Mouse (Mus musculus) forebrain, embryonic 16.5 days (tissue): ENCODE results near the gene Ctnnd2. TPM values are rescaled to one million over a fixed set of nuclear protein-coding genes. Genes with fewer than 3 reads are reported as not detected.

Experiments used
- ATAC-seq: fragments of 200-750 bp; cut with Nextera tagmentation; 2 replicates; pipeline ENCODE4 v1.8.0; 2017; ENCODE audit warnings: mild to moderate bottlenecking, moderate library complexity
- H3K27ac ChIP-seq: fragments of 300-500 bp; sonication (generic); 2 replicates; pipeline ENCODE4 v1.5.1; 2014; ENCODE audit warnings: low read length, control low read depth
- H3K27me3 ChIP-seq: fragments of 300-500 bp; sonication (generic); replicated peaks from 2 replicates; pipeline ENCODE4 v1.6.1; 2014; ENCODE audit warnings: low read length; ENCODE audit not compliant: control insufficient read depth, insufficient read depth
- H3K36me3 ChIP-seq: fragments of 300-500 bp; sonication (generic); 2 replicates; pipeline ENCODE4 v1.6.1; 2014; ENCODE audit not compliant: control insufficient read depth, insufficient read depth
- H3K4me1 ChIP-seq: fragments of 300-500 bp; sonication (generic); replicated peaks from 2 replicates; pipeline ENCODE4 v1.6.1; 2014; ENCODE audit warnings: low read length; ENCODE audit not compliant: control insufficient read depth, insufficient read depth
- H3K4me2 ChIP-seq: fragments of 300-500 bp; sonication (generic); 2 replicates; pipeline ENCODE4 v1.6.1; 2014; ENCODE audit warnings: mild to moderate bottlenecking, low read length, control low read depth
- H3K4me3 ChIP-seq: fragments of 300-500 bp; sonication (generic); replicated peaks from 2 replicates; pipeline ENCODE4 v1.5.1; 2014; ENCODE audit warnings: mild to moderate bottlenecking, low read length, control low read depth
- H3K9ac ChIP-seq: fragments of 300-500 bp; sonication (generic); replicated peaks from 2 replicates; pipeline ENCODE4 v1.6.1; 2014; ENCODE audit warnings: low read depth, low read length, control low read depth
- H3K9me3 ChIP-seq: fragments of 300-500 bp; sonication (generic); 2 replicates; pipeline ENCODE4 v1.6.1; 2016; ENCODE audit warnings: low read length; ENCODE audit not compliant: control insufficient read depth
- WGBS: fragments of 180-500 bp; shearing (Covaris S2); extraction: QIAGEN DNeasy Blood & Tissue Kit; methylation state at CpG from one replicate; pipeline ENCODE4 v1.1.7; 2014; 5-methylcytosine and 5-hydroxymethylcytosine counted together
- polyA plus RNA-seq: library from polyadenylated mRNA; unstranded; fragments of >200 nt; fragmentation: Nextera tagmentation; extraction: Ambion mirVana; gene quantifications from 2 replicates; pipeline ENCODE4 v1.2.1, GENCODE M21; 2015

Ctnnd2 gene
- polyA plus RNA-seq, 1 experiment from 2014 or later = 82.7 TPM

DNA sequence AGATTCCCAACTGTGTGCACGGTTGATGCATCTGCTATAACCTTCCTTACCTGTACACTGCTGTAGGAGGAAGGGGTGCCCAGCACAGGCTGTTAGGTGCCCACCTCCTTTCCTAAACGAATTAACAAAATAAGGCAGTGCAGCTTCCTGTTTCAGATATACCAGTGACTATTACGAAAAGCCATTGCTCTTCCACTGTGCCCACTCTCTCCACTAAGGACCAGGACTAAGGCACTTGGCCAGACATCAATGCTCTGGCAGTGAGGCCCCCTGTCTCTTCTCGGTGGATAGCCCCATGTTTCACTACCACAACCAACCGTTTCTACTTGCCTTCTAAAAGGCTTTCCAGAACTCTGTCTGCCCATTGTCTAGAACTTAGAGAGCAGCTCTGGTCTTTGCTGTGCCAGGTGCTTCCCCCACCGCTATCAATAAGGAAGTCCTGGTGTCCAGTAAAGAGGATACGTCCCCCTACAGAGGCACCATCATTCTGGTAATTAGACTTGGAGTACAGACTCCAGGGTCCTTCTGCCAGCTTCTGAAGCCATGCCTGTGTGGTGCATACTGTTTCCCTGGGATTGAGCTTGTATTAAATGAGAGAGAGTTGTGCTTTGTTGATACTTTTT is 459.8 kb downstream of the Ctnnd2 start:
- H3K4me3 ChIP-seq = no peak overlapping the region
- H3K36me3 ChIP-seq = no peaks in the 10 kb centered on the region
- no peak overlapping the region for H3K27ac ChIP-seq
- WGBS = 66% methylated on average over 7 of the region's 7 CpGs
- no peak for ATAC-seq
- H3K27me3 ChIP-seq = no peaks in the 10 kb centered on the region
- no peak overlapping the region for H3K9ac ChIP-seq
- no peaks in the 10 kb centered on the region for H3K9me3 ChIP-seq
- H3K4me1 ChIP-seq = peaks cover 12% of the 10 kb centered on the region
- H3K4me2 ChIP-seq = no peak overlapping the region

DNA sequence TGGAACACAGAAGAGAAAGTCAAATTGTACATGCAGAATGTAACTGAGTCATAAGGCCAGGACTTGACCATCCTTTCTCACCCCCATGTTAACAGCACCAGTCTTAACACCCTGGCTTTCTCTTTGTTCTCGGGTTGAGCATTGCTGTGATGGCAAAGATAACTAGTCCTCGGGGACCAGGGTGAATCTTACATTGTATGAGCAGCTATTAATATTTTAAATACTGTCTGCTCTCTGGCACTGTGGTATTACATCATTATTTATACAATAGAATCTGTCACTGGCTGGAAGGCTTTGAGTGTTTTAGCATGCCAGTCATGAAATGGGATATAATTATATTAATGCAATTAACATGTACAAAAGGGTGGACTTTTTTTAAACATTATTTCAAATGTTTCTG is 461.5 kb downstream of the Ctnnd2 start:
- Histone ChIP-seq H3K4me3 (no peak overlapping the region), H3K9me3 (no peaks in the 10 kb centered on the region), H3K4me2 (no peak overlapping the region), H3K4me1 (peaks cover 12% of the 10 kb centered on the region), H3K36me3 (no peaks in the 10 kb centered on the region), H3K9ac (no peak overlapping the region), H3K27me3 (no peaks in the 10 kb centered on the region), H3K27ac (no peak overlapping the region; the same call in 1 of the 2 replicates)
- peak; percentile 49; the same call in 1 of the 2 replicates for ATAC-seq
- WGBS = 30% methylated on average over 2 of the region's 2 CpGs

DNA sequence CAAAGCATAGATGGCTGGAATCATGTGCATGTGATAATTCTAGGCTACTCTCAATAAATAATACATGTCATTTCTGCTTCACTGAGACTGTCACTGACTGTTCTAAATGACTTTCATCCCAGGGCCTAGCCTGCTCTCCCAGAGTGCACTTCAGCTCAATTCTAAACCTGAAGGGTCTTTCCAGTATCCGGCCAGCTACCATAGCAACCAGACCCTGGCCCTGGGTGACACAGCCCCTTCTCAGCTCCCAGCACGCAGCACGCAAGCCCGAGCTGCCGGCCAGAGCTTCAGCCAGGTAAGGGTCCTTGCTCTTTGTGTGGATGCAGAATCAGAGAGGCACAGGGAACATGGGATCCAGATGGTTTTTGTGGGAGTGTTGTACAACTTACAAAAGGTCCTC is 462.1 kb downstream of the Ctnnd2 start:
- Histone ChIP-seq H3K36me3 (no peaks in the 10 kb centered on the region), H3K9me3 (no peaks in the 10 kb centered on the region), H3K4me3 (no peak overlapping the region), H3K27me3 (no peaks in the 10 kb centered on the region), H3K9ac (0 out of 2 replicates have a peak overlapping the region, but pooled peaks have one; percentile 6), H3K4me1 (peaks cover 12% of the 10 kb centered on the region), H3K4me2 (no peak overlapping the region), H3K27ac (peak overlapping the region; percentile 48)
- WGBS = 24% methylated on average over 5 of the region's 5 CpGs
- ATAC-seq = peak; percentile 71

DNA sequence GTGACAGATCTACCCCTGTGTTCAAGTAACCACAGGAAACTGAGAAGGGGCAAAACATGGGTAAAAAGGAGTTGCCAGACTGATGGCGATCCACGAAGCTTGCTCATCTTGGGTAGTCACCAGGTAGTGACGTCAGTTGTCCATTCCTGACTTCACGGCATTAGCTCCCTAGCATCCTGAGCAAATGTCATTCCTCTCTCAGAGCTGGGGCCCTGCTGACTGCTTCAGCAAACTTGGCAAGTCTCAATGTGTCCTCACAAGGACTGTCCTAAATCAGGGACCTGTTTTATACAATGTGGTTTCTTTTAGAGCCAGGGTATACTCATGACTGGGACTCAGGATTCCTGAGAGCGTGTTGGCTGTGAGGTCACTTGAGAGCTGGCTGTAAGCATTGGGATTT is 468.3 kb downstream of the Ctnnd2 start:
- H3K4me3 ChIP-seq = no peak overlapping the region
- H3K4me2 ChIP-seq = no peak overlapping the region
- H3K27ac ChIP-seq = no peak overlapping the region
- H3K36me3 ChIP-seq = peaks cover 2% of the 10 kb centered on the region; the same call in 1 of the 2 replicates
- H3K27me3 ChIP-seq = no peaks in the 10 kb centered on the region
- ATAC-seq = no peak
- no peak overlapping the region for H3K9ac ChIP-seq
- no peaks in the 10 kb centered on the region for H3K9me3 ChIP-seq
- no peaks in the 10 kb centered on the region for H3K4me1 ChIP-seq
- 95% methylated on average over 5 of the region's 5 CpGs for WGBS

DNA sequence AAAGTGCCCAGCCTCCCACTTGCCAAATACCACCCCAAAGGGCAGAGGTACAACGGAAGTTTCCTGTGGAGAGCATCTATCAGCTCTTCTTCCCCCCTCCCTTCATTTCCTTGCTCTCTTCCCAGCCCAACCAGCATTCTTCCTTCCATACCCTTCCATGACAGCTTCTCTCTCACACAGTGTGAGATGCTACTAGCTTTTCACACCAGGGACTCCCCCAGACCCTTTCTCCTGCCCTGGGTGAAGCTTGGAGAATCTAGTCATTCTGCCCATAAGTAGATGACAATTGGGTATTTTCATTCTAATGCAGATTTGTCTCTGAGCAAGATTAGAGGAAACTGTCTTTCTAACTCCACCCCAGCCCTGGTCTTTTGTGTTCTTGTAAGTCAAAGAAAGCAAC is 473.3 kb downstream of the Ctnnd2 start:
- no peak for ATAC-seq
- 38% methylated on average over 1 of the region's 1 CpGs for WGBS

DNA sequence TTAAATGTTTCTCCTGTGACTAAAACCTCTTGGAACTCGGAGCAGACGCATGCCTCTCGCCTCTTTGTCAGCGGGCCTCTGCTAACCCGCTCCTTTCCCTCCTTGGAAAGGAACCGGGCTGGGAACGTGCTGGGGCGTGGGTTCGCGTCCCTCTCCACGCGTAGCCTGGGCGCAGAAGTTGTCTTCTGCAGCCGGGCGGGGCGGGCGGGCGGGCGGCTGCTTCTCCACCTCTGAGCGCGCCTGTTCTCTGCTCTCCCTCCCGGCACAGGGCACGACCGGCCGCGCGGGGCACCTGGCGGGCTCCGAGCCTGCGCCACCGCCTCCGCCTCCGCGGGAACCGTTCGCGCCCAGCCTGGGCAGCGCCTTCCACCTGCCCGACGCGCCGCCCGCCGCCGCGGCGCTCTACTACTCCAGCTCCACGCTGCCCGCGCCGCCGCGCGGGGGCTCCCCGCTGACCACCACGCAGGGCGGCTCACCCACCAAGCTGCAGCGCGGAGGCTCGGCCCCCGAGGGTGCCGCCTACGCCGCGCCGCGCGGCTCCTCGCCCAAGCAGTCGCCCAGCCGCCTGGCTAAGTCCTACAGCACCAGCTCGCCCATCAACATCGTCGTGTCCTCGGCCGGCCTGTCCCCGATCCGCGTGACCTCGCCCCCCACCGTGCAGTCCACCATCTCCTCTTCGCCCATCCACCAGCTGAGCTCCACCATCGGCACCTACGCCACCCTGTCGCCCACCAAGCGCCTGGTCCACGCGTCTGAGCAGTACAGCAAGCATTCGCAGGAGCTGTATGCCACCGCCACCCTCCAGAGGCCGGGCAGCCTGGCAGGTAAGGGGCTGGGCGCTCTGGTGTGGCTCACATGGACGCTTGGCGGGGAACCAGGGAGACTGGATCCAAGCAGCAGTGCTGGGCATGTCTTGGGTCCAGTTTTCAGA is 474.4 kb downstream of the Ctnnd2 start:
- ATAC-seq = peak; percentile 62
- WGBS = 2% methylated on average over 88 of the region's 94 CpGs
- no peak overlapping the region; the same call in 1 of the 2 replicates for H3K27ac ChIP-seq

More for the DNA sequence above, 473.3 kb downstream of the Ctnnd2 start:
- no peak overlapping the region for H3K4me2 ChIP-seq
- H3K4me1 ChIP-seq = peaks cover 32% of the 10 kb centered on the region
- H3K27ac ChIP-seq = no peak overlapping the region
- no peak overlapping the region for H3K4me3 ChIP-seq
- H3K36me3 ChIP-seq = peaks cover 2% of the 10 kb centered on the region; the same call in 1 of the 2 replicates
- H3K9ac ChIP-seq = no peak overlapping the region
- no peaks in the 10 kb centered on the region for H3K27me3 ChIP-seq
- H3K9me3 ChIP-seq = no peaks in the 10 kb centered on the region

DNA sequence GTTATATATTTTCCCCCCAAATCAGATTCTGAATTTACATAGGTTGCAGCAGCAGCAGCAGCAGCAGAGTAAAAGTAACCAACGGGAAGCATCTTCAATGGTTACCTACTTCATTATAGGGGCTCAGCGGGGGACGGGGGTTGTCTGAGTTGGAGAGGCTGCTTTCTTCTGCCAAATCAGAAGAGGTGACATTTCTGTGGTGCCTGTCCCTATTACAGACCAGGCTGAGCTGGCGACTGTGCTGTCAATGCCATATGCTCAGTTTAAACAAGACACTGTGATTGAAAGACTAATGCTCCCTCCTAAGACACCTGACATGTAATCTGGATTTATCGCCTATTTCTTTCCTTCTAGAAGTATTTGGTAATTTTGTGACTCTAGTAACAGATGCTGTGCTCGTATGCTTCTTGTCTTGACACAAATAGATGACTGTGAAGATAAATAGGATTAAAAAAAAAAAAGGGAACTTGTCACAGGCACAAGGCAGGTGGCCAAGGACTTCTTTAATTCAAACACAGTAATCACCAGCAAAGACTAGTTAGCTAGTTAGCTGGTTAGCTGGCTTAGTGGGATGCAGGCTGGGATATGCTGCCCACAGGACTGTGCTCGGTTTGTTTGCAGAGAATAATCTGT is 475.4 kb downstream of the Ctnnd2 start:
- H3K4me2 ChIP-seq = peak overlapping the region; percentile 87
- no peak overlapping the region for H3K9ac ChIP-seq
- H3K4me3 ChIP-seq = peak overlapping the region; percentile 59; the same call in 1 of the 2 replicates
- peaks cover 2% of the 10 kb centered on the region; the same call in 1 of the 2 replicates for H3K36me3 ChIP-seq
- H3K27ac ChIP-seq = 0 out of 2 replicates have a peak overlapping the region, but pooled peaks have one; percentile 6
- H3K27me3 ChIP-seq = no peaks in the 10 kb centered on the region
- WGBS = 26% methylated on average over 7 of the region's 7 CpGs
- no peaks in the 10 kb centered on the region for H3K9me3 ChIP-seq
- peak; percentile 73 for ATAC-seq
- H3K4me1 ChIP-seq = peaks cover 32% of the 10 kb centered on the region

More for the DNA sequence above, 474.4 kb downstream of the Ctnnd2 start:
- peak overlapping the region; percentile 62 for H3K9ac ChIP-seq
- peak overlapping the region; percentile 59 for H3K4me3 ChIP-seq
- H3K4me2 ChIP-seq = peak overlapping the region; percentile 87
- H3K27me3 ChIP-seq = no peaks in the 10 kb centered on the region
- H3K9me3 ChIP-seq = no peaks in the 10 kb centered on the region
- peaks cover 32% of the 10 kb centered on the region for H3K4me1 ChIP-seq
- peaks cover 2% of the 10 kb centered on the region; the same call in 1 of the 2 replicates for H3K36me3 ChIP-seq

DNA sequence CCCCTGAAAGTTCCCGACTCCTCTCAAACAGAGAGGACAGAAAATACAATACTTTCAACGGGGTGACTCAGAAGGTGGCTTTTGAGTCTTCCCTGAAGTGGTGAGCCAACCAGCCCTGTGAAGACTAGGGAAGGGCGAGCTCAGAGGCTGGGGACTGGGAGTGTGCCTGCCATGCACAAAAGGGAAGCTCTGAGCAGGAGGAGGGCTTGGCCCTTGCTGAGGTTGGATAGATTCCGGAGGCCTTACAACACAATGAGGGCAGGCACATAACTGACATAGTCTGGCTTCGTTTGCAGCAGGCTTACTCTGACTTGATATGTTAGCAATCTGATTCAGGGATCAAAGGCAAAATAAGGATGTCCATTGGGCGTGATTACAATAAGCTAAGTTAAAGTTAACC is 477.6 kb downstream of the Ctnnd2 start:
- no peak for ATAC-seq
- Histone ChIP-seq H3K4me1 (peaks cover 32% of the 10 kb centered on the region), H3K27me3 (no peaks in the 10 kb centered on the region), H3K27ac (no peak overlapping the region), H3K36me3 (no peaks in the 10 kb centered on the region), H3K9me3 (no peaks in the 10 kb centered on the region), H3K9ac (no peak overlapping the region), H3K4me3 (no peak overlapping the region), H3K4me2 (no peak overlapping the region)
- WGBS = 41% methylated on average over 6 of the region's 6 CpGs

DNA sequence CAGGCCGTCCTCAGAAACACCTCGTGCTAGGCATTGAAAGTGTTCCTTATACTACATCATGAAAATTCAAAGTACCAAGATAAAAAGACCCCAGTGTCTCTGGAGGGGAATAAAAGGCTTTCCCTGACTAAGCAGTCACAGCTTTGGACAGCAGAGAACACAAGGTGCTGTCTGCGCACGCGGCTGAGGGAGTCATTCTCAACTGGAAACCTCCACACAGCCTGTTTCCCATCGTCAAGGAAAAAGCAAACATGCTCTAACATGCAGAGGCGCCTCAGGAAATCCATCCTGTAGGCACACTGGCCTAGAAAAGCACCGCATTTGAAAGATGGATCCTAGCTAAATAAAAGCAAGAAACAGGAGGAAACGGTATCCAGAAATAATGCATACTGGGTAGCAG is 483.0 kb downstream of the Ctnnd2 start:
- ATAC-seq = no peak
- no peaks in the 10 kb centered on the region for H3K9me3 ChIP-seq
- H3K4me2 ChIP-seq = no peak overlapping the region
- H3K27ac ChIP-seq = no peak overlapping the region
- no peak overlapping the region for H3K4me3 ChIP-seq
- H3K27me3 ChIP-seq = no peaks in the 10 kb centered on the region
- H3K36me3 ChIP-seq = no peaks in the 10 kb centered on the region
- peaks cover 3% of the 10 kb centered on the region; the same call in 1 of the 2 replicates for H3K4me1 ChIP-seq
- 57% methylated on average over 9 of the region's 9 CpGs for WGBS
- no peak overlapping the region for H3K9ac ChIP-seq
